Mouse (Mus musculus): ENCODE results near the gene Gle1. TPM values are rescaled to one million over a fixed set of nuclear protein-coding genes. Genes with fewer than 3 reads are reported as not detected.

Gene Gle1
- 10 to 100 TPM; 45.5 to 52.1 TPM for total RNA-seq (2023)

GRCm38 (mm10) chr2:29934906-29935599, at the start of gene Gle1:
Gle1 (plus strand) TSS chr2:29935426.

GRCm38 (mm10) chr2:29889066-29889944, 45.9 kb upstream of the Gle1 start, which contains the start of gene Odf2:
Odf2 (plus strand) TSS chr2:29889221.

DNA sequence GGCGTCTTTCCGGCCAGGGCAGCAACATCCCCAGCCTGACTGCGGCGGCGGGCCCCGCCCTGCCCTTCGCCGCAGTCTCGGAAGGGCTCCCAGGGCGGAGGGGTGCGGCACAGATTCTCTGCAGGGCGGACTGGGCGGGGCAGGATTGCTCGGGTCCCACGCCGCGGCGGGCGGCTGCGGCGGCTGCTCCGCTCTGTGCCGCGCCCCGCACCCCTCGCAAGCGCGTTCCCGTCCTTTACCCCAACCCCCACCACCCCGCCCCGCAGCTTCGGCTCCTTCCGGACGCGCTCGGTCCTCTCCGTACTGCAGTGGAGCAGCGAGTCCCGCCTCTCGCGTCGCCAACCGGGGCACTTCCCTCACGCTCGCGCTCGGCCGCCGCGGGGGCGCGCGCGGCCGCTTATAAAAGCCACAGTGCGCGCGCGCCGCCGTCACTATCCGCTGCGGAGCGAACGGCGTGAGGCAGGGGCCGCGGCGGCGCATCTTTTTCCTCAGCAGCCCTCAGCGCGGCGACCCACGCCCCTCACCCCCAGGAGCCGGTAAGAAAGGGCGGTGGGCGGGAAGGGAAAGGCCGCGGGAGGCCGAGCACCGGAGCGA, 30.1 kb downstream of the Gle1 start, which contains the start of gene Sptan1:
Gene Sptan1, plus strand, starts transcription at position 311 of the 594 bp plus-strand sequence.

Other genes with a start within 250 kb of the Gle1 start
- not detected for gene Gm13420, start 183.7 kb upstream of the Gle1 start, total RNA-seq (2023)
- not detected for gene Gm13547, start 176.1 kb upstream of the Gle1 start, total RNA-seq (2023)
- gene Coq4, start 147.9 kb upstream of the Gle1 start, total RNA-seq (2023): 1 to 10 TPM; 2.7 to 4.0 TPM
- 10 to 100 TPM; 29.0 to 31.1 TPM for gene Trub2, start 146.9 kb upstream of the Gle1 start, total RNA-seq (2023)
- gene Slc27a4, start 132.8 kb upstream of the Gle1 start, total RNA-seq (2023): 10 to 100 TPM; 14.6 to 15.4 TPM
- 10 to 100 TPM; 23.5 to 34.8 TPM for gene Urm1, start 115.4 kb upstream of the Gle1 start, total RNA-seq (2023)
- gene Cercam, start 66.3 kb upstream of the Gle1 start, total RNA-seq (2023): 1 to 10 TPM; 1.7 to 3.1 TPM
- gene Odf2, start 46.2 kb upstream of the Gle1 start, total RNA-seq (2023): 10 to 100 TPM; 75.8 to 89.8 TPM
- gene Sptan1, start 30.1 kb downstream of the Gle1 start, total RNA-seq (2023): 100 to 1,000 TPM; 301 to 317 TPM
- gene Wdr34, start 113.5 kb downstream of the Gle1 start, total RNA-seq (2023): 1 to 10 TPM; 1.2 TPM
- 100 to 1,000 TPM; 133 to 160 TPM for gene Set, start 122.0 kb downstream of the Gle1 start, total RNA-seq (2023)
- 1 to 10 TPM; 4.6 to 5.4 TPM for gene Pkn3, start 142.3 kb downstream of the Gle1 start, total RNA-seq (2023)
- gene Zdhhc12, start 158.2 kb downstream of the Gle1 start, total RNA-seq (2023): 10 to 100 TPM; 14.6 to 19.8 TPM
- gene Zer1, start 189.2 kb downstream of the Gle1 start, total RNA-seq (2023): 10 to 100 TPM; 26.9 to 29.3 TPM
- 100 to 1,000 TPM in 1 of 2 experiments, 10 to 100 TPM in 1; 90.5 to 108 TPM for gene Tbc1d13, start 198.3 kb downstream of the Gle1 start, total RNA-seq (2023)
- gene Endog, start 236.1 kb downstream of the Gle1 start, total RNA-seq (2023): 1 to 10 TPM; 9.0 to 9.4 TPM
- 10 to 100 TPM; 10.2 to 11.5 TPM for gene Spout1, start 243.0 kb downstream of the Gle1 start, total RNA-seq (2023)

Measured in monocyte, adult 59 days (primary cell).